Mouse (Mus musculus): Measurements from ENCODE around the gene Pla2g5. TPM values are rescaled to one million over a fixed set of nuclear protein-coding genes. Genes with fewer than 3 reads are reported as not detected.

Pla2g5 gene
- polyA plus RNA-seq, 1 experiment: 14.3 TPM

DNA sequence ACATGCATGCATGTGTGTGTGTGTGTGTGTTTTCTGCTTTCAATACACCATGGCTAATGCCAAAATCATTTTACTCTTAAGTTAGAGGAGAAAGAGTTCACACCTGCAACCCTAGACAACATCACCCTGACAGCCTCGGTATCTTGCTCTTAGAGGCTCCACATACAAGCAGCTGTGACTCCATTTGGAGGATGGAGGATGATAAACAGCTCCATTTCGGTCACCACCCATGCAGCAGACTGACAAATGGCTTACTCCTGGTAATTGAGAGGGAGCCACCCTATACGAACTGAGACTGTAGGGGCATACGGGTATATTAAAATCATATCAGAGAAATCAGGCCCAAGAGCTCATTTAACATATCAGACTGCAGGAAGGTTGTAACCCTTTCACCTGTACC, 74.9 kb downstream of the Pla2g5 start:
- no peak overlapping the region for H3K4me3 ChIP-seq (ENCODE audit: control insufficient read depth, low read depth, low read length)
- no peaks in the 10 kb centered on the region for H3K27me3 ChIP-seq (ENCODE audit: control insufficient read depth, insufficient read depth, low read length)
- no peak overlapping the region for H3K27ac ChIP-seq (ENCODE audit: control insufficient read depth, insufficient read depth, low read depth, low read length)
- no peaks in the 10 kb centered on the region for H3K36me3 ChIP-seq (ENCODE audit: control insufficient read depth, insufficient read depth, low read length)
- TF ChIP-seq CTCF (IDR thresholded peaks at IDR 0.05; ENCODE audit: control insufficient read depth, insufficient read depth, insufficient replicate concordance, low read depth, low read length) (no peak), POLR2A (IDR thresholded peaks at IDR 0.05; ENCODE audit: control insufficient read depth, low read depth, low read length) (no peak)
- H3K4me1 ChIP-seq (ENCODE audit: control insufficient read depth, insufficient read depth, low read length): no peaks in the 10 kb centered on the region; the same call in 1 of the 2 replicates

DNA sequence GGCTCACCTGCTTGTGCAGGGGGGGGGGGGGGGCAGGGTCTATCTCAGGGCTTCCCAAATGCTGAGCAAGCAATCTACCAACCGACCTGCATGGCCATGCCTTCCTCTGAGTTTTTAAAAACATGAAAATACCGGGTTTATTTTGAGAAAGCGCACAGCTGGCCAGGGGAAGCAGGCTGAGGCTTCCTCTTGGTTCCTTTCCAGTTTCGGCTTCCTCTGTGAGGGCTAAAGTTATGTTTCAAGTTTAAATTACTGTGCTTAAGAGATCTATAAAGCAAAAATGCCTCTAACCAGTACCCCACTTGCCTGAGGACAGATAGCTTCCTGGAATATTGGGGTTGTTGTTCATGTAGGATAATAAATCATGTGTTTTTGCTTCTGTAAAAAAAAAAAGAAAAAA, 77.1 kb downstream of the Pla2g5 start:
- TF ChIP-seq CTCF (IDR thresholded peaks at IDR 0.05; ENCODE audit: control insufficient read depth, insufficient read depth, insufficient replicate concordance, low read depth, low read length): no peak
- no peak for TF ChIP-seq POLR2A (IDR thresholded peaks at IDR 0.05; ENCODE audit: control insufficient read depth, low read depth, low read length)
- Histone ChIP-seq H3K27me3 (ENCODE audit: control insufficient read depth, insufficient read depth, low read length) (no peaks in the 10 kb centered on the region), H3K4me3 (ENCODE audit: control insufficient read depth, low read depth, low read length) (no peak overlapping the region), H3K4me1 (ENCODE audit: control insufficient read depth, insufficient read depth, low read length) (peaks cover 4% of the 10 kb centered on the region), H3K27ac (ENCODE audit: control insufficient read depth, insufficient read depth, low read depth, low read length) (no peak overlapping the region), H3K36me3 (ENCODE audit: control insufficient read depth, insufficient read depth, low read length) (no peaks in the 10 kb centered on the region)

DNA sequence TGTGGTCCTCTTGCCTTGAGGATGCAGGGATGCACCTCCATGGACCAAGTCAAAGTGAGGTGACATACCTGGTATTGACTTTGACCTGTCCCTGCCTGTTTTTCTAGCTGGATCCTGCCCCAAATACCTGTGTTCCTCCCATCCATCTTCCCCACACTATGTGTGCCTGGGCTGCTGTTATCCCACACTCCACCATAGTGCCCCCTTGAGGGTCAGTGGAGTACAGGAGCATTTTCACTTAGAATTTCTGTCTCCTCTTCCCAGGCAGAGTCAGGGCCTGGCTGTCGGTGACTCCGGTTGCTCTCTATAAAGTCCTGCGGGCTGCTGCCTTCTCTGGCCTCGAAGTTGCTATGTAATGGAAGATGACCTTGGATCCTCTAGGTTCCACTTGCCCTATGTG, 77.6 kb downstream of the Pla2g5 start:
- H3K27me3 ChIP-seq (ENCODE audit: control insufficient read depth, insufficient read depth, low read length): no peaks in the 10 kb centered on the region
- H3K4me1 ChIP-seq (ENCODE audit: control insufficient read depth, insufficient read depth, low read length): peaks cover 4% of the 10 kb centered on the region
- H3K27ac ChIP-seq (ENCODE audit: control insufficient read depth, insufficient read depth, low read depth, low read length): no peak overlapping the region
- no peak for TF ChIP-seq CTCF (IDR thresholded peaks at IDR 0.05; ENCODE audit: control insufficient read depth, insufficient read depth, insufficient replicate concordance, low read depth, low read length)
- H3K36me3 ChIP-seq (ENCODE audit: control insufficient read depth, insufficient read depth, low read length): no peaks in the 10 kb centered on the region
- no peak overlapping the region for H3K4me3 ChIP-seq (ENCODE audit: control insufficient read depth, low read depth, low read length)

DNA sequence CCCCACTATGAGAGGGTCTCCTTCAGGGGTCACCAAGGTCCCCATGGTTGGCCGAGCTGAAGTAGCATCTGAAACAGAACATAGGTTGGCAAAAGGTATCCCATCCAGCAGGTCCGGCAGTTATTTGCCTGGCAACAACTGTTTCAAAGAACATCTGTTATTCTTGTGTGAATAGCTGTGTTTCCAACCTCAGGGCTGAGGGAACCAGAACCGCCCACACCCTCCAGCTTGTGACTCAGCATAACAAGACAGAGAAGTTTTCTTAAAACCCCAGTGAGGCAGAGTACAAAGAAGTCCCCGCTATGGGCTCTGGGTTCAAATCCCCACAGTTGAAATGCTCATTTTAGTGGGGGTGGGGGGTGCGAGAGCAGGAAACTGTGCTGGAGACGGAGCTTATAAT, 81.2 kb downstream of the Pla2g5 start:
- H3K27ac ChIP-seq (ENCODE audit: control insufficient read depth, insufficient read depth, low read depth, low read length): no peak overlapping the region

DNA sequence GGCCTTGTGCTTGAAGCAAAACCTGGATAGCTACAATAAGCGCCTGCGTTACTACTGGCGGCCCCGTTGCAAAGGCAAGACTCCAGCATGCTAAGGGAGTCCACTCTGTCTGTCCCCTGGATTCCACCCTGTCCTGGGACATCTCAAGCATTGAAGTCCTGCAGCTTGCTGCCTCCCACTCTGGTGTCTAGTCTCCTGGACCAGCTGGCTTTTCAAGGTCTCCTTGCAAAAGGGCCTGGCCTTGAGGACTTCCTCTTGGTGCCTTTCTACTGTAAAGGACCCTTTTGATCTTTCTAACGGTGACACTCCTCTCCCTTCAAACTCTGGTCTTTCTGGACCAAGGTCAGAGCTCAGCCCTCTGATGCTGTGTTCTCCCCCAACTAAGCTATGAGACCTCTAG, 83.0 kb downstream of the Pla2g5 start:
- H3K36me3 ChIP-seq (ENCODE audit: control insufficient read depth, insufficient read depth, low read length): no peaks in the 10 kb centered on the region
- H3K4me1 ChIP-seq (ENCODE audit: control insufficient read depth, insufficient read depth, low read length): peaks cover 7% of the 10 kb centered on the region
- H3K27ac ChIP-seq (ENCODE audit: control insufficient read depth, insufficient read depth, low read depth, low read length): no peak overlapping the region
- no peak overlapping the region for H3K4me3 ChIP-seq (ENCODE audit: control insufficient read depth, low read depth, low read length)
- no peak for TF ChIP-seq POLR2A (IDR thresholded peaks at IDR 0.05; ENCODE audit: control insufficient read depth, low read depth, low read length)
- no peak for TF ChIP-seq CTCF (IDR thresholded peaks at IDR 0.05; ENCODE audit: control insufficient read depth, insufficient read depth, insufficient replicate concordance, low read depth, low read length)
- no peaks in the 10 kb centered on the region for H3K27me3 ChIP-seq (ENCODE audit: control insufficient read depth, insufficient read depth, low read length)

More for the DNA sequence above, 81.2 kb downstream of the Pla2g5 start:
- no peaks in the 10 kb centered on the region for H3K36me3 ChIP-seq (ENCODE audit: control insufficient read depth, insufficient read depth, low read length)
- H3K4me3 ChIP-seq (ENCODE audit: control insufficient read depth, low read depth, low read length): no peak overlapping the region
- TF ChIP-seq CTCF (IDR thresholded peaks at IDR 0.05; ENCODE audit: control insufficient read depth, insufficient read depth, insufficient replicate concordance, low read depth, low read length): no peak
- no peak for TF ChIP-seq POLR2A (IDR thresholded peaks at IDR 0.05; ENCODE audit: control insufficient read depth, low read depth, low read length)
- no peaks in the 10 kb centered on the region for H3K27me3 ChIP-seq (ENCODE audit: control insufficient read depth, insufficient read depth, low read length)
- peaks cover 7% of the 10 kb centered on the region for H3K4me1 ChIP-seq (ENCODE audit: control insufficient read depth, insufficient read depth, low read length)

DNA sequence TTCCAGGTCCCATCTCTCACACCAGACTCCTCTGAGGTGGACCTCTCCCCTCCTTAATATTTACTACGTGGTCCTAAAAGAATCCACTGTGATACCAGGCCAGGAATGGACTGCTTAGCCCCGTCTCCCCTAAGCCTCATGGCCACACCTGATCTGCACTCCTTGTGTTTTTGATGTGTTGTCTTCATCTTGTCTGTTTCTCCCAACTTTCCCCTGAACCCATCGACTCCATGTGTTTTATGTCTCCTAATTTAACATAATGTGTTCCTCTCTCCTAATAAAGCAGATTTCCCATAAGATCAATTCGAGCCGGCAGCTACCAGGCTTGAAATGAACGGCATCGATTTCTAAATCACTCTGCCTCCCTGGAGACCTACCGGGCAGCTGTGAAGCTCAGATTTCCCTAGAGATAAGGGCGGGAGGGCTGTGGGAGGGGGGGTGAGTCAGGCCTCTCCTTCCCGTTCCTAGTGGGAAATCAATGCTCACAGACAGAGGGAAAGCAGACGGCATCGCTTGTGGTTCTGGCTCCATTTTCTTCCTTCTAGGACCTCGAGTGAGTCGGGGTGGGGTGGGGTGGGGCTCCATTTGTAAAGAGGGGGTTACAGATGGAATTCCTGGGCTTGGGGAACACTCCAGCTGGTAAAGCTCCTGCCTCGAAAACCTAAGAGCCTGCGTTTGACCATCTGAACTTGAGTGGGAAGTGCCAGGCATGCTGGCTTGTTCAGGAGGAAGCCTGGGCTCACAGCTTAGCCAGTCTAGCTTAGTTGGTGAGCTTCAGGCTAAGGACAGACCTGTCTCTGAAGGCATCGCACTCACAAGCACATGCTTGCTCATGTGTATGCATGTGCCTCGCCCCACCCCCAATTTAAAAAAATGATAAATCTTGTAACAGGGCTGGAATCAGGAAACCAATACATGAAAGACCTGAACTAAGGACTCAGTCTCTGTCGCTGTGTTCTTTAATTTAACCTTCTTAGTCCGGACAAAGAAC, 85.6 kb downstream of the Pla2g5 start:
- Histone ChIP-seq H3K4me3 (ENCODE audit: control insufficient read depth, low read depth, low read length) (no peak overlapping the region), H3K4me1 (ENCODE audit: control insufficient read depth, insufficient read depth, low read length) (peaks cover 5% of the 10 kb centered on the region), H3K27ac (ENCODE audit: control insufficient read depth, insufficient read depth, low read depth, low read length) (no peak overlapping the region), H3K27me3 (ENCODE audit: control insufficient read depth, insufficient read depth, low read length) (no peaks in the 10 kb centered on the region), H3K36me3 (ENCODE audit: control insufficient read depth, insufficient read depth, low read length) (no peaks in the 10 kb centered on the region)
- TF ChIP-seq POLR2A (IDR thresholded peaks at IDR 0.05; ENCODE audit: control insufficient read depth, low read depth, low read length) (no peak), CTCF (IDR thresholded peaks at IDR 0.05; ENCODE audit: control insufficient read depth, insufficient read depth, insufficient replicate concordance, low read depth, low read length) (no peak)

DNA sequence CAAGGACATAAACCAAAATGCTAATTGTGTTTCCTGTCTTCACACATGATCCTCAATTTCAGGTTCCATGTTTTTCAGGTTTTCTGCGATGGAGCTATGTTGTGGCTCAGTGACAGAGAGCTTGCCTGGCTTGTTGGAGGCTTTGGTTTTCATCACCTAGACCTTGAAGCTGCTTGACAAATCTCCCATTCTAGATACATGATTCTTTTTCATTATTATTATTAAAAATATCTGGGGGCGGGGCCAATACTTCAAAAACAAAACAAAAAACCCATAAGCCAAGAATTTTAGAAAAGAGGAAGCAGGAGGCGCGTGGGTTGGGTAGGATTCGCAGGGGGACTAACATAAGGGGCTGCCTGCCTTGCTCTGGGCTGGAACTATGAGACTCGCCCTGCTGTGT, 87.8 kb downstream of the Pla2g5 start, which contains the start of gene Pla2g2d:
Gene Pla2g2d, plus strand, starts transcription at position 301 of the 400 bp plus-strand sequence.
- no peak within 1 kb of the TSS for H3K4me3 ChIP-seq (ENCODE audit: control insufficient read depth, low read depth, low read length)
- TF ChIP-seq CTCF (IDR thresholded peaks at IDR 0.05; ENCODE audit: control insufficient read depth, insufficient read depth, insufficient replicate concordance, low read depth, low read length) (no peak), POLR2A (IDR thresholded peaks at IDR 0.05; ENCODE audit: control insufficient read depth, low read depth, low read length) (no peak)

More for the DNA sequence above, 87.8 kb downstream of the Pla2g5 start, which contains the start of gene Pla2g2d:
- Histone ChIP-seq H3K36me3 (ENCODE audit: control insufficient read depth, insufficient read depth, low read length) (no peaks in the 10 kb centered on the region), H3K27me3 (ENCODE audit: control insufficient read depth, insufficient read depth, low read length) (no peaks in the 10 kb centered on the region), H3K27ac (ENCODE audit: control insufficient read depth, insufficient read depth, low read depth, low read length) (no peak within 1 kb of the TSS), H3K4me1 (ENCODE audit: control insufficient read depth, insufficient read depth, low read length) (peaks cover 3% of the 10 kb centered on the region; the same call in 1 of the 2 replicates)
